Mouse (Mus musculus) small intestine, adult 2 months (tissue): Measurements from ENCODE around the gene Mup6.

Experiments
- CTCF ChIP-seq: fragments of 200-500 bp; IDR thresholded peaks from 2 replicates; pipeline ENCODE4 v1.5.1; 2012; ENCODE audit warnings: low read depth, mild to moderate bottlenecking, control low read depth, inconsistent platforms, low read length, moderate library complexity, mixed read lengths; ENCODE audit not compliant: insufficient replicate concordance, insufficient read length; ENCODE audit errors: extremely low read depth
- POLR2A ChIP-seq: fragments of 200-500 bp; IDR thresholded peaks from 2 replicates; pipeline ENCODE4 v1.6.1; 2012; ENCODE audit warnings: low read depth, mild to moderate bottlenecking, control low read depth, inconsistent platforms, low read length, moderate library complexity

GRCm38 (mm10) chr4:59960610-59961009 lies 3.5 kb upstream of the Mup6 start, which contains the start of gene Mup4:
- TF ChIP-seq CTCF (no peak), POLR2A (no peak)
